Mouse (Mus musculus) liver, adult 2 months (tissue): ENCODE data around the gene Trpc2. TPM values are rescaled to one million over a fixed set of nuclear protein-coding genes. Genes with fewer than 3 reads are reported as not detected.
"Not testable (repeated sequence)": the region's sequence is repeated elsewhere in the genome, so short reads cannot be mapped to it uniquely, and the experiment has no call there.

Source experiments
- DNase-seq: peaks from one replicate; pipeline ENCODE4 v3.0.0-alpha.2; 2011; ENCODE audit warnings: low read depth, low spot score; ENCODE audit errors: extremely low read depth
- H3K27ac ChIP-seq: fragments of 200-500 bp; replicated peaks from 2 replicates; pipeline ENCODE4 v1.5.1; 2012; ENCODE audit warnings: low read depth, mild to moderate bottlenecking, control low read depth, inconsistent platforms, low read length; ENCODE audit not compliant: insufficient read depth
- H3K27me3 ChIP-seq: fragments of 200-500 bp; 2 replicates; pipeline ENCODE4 v1.6.1; 2012; ENCODE audit warnings: mild to moderate bottlenecking, moderate library complexity, low read length, inconsistent platforms; ENCODE audit not compliant: control insufficient read depth, insufficient read depth
- H3K36me3 ChIP-seq: fragments of 200-500 bp; 2 replicates; pipeline ENCODE4 v1.6.1; 2012; ENCODE audit warnings: low read length, inconsistent platforms; ENCODE audit not compliant: control insufficient read depth, insufficient read depth
- H3K4me1 ChIP-seq: fragments of 200-500 bp; 2 replicates; pipeline ENCODE4 v1.6.1; 2011; ENCODE audit warnings: low read length; ENCODE audit not compliant: control insufficient read depth, insufficient read depth
- H3K4me3 ChIP-seq: fragments of 200-500 bp; 2 replicates; pipeline ENCODE4 v1.5.1; 2011; ENCODE audit warnings: low read depth, mild to moderate bottlenecking, control low read depth, low read length, moderate library complexity; ENCODE audit not compliant: insufficient read depth
- H3K79me2 ChIP-seq: fragments of 200-500 bp; 2 replicates; pipeline ENCODE4 v1.6.1; 2012; ENCODE audit warnings: inconsistent platforms, mild to moderate bottlenecking, low read length, moderate library complexity; ENCODE audit not compliant: control insufficient read depth, insufficient read depth
- H3K9ac ChIP-seq: fragments of 200-500 bp; 2 replicates; pipeline ENCODE4 v1.6.1; 2012; ENCODE audit warnings: low read depth, mild to moderate bottlenecking, control low read depth, inconsistent platforms, low read length
- CTCF ChIP-seq: fragments of 200-500 bp; IDR thresholded peaks from 2 replicates; pipeline ENCODE4 v1.5.1; 2011; ENCODE audit warnings: low read depth, low read length, control low read depth
- POLR2A ChIP-seq: fragments of 200-500 bp; IDR thresholded peaks from 2 replicates; pipeline ENCODE4 v1.6.1; 2011; ENCODE audit warnings: low read length, control low read depth; ENCODE audit not compliant: insufficient read depth; ENCODE audit errors: extremely low read depth
- WGBS: fragments of 180-500 bp; shearing (Covaris S2); methylation state at CpG from one replicate; pipeline ENCODE4 v1.1.7; 2018; 5-methylcytosine and 5-hydroxymethylcytosine counted together
- polyA plus RNA-seq: library from polyadenylated mRNA; depleted of rRNA; stranded (reverse); fragments of >200 nt; gene quantifications from 2 replicates; pipeline ENCODE4 v1.2.3, GENCODE M21; 2012; rRNA removed
- total RNA-seq: library from RNA; depleted of rRNA; stranded (reverse); fragments of >200 nt; gene quantifications from 2 replicates; pipeline ENCODE4 v1.2.3, GENCODE M21; 2014; rRNA removed

Trpc2 gene
- total RNA-seq = 0.09 TPM in 1 of 2 replicates, not detected in the other
- polyA plus RNA-seq = 0.04 TPM in 1 of 2 replicates, not detected in the other

- Histone ChIP-seq H3K9ac (no peak within 1 kb of the TSS), H3K4me1 (no peaks in the 10 kb centered on the region), H3K27me3 (no peaks in the 10 kb centered on the region), H3K36me3 (peaks cover 16% of the 10 kb centered on the region; the same call in 1 of the 2 replicates), H3K4me3 (no peak within 1 kb of the TSS), H3K79me2 (no peaks in the 10 kb centered on the region), H3K27ac (no peak within 1 kb of the TSS)
- 85% methylated on average over 5 of the region's 5 CpGs for WGBS
- TF ChIP-seq POLR2A = no peak
- no peak for DNase-seq
These were observed at the start of gene Trpc2 for GRCm38 (mm10) chr7:102082816-102083215. TSS of gene Trpc2 (plus strand) at chr7:102083116.

- no peak for TF ChIP-seq CTCF
- TF ChIP-seq POLR2A = no peak
- peaks cover 48% of the 10 kb centered on the region for H3K36me3 ChIP-seq
- 90% methylated on average over 1 of the region's 1 CpGs for WGBS
- H3K9ac ChIP-seq = no peak overlapping the region
- H3K27me3 ChIP-seq = no peaks in the 10 kb centered on the region
- no peak for DNase-seq
- H3K27ac ChIP-seq = no peak overlapping the region
- no peak overlapping the region for H3K4me3 ChIP-seq
- no peaks in the 10 kb centered on the region for H3K79me2 ChIP-seq
- no peaks in the 10 kb centered on the region for H3K4me1 ChIP-seq
These were observed 48.0 kb upstream of the Trpc2 start for GRCm38 (mm10) chr7:102034904-102035303.

DNA sequence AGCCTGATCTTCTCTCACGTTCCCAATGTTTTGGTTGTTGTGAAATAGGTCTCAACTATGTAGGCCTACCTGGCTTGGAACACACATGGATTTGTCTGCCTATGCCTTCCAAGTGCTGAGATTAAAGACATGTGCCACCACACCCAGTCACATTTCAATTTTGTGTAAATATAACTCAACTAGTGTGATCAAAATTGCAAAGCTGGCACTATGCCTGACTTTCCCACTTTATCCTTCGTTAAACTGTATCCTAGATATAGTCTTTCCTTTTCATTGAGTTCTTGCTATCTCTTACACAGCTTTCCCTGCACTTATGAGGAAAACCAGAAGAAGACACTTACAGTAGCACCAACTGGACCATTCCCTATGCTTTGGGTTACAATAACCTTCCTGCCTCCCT, 47.4 kb upstream of the Trpc2 start:
- H3K9ac ChIP-seq = no peak overlapping the region
- TF ChIP-seq CTCF (no peak), POLR2A (no peak)
- WGBS = 50% methylated on average over 2 of the region's 2 CpGs
- H3K79me2 ChIP-seq = no peaks in the 10 kb centered on the region
- no peak overlapping the region for H3K4me3 ChIP-seq
- H3K27ac ChIP-seq = no peak overlapping the region
- no peaks in the 10 kb centered on the region for H3K27me3 ChIP-seq
- H3K4me1 ChIP-seq = no peaks in the 10 kb centered on the region
- DNase-seq = no peak
- peaks cover 48% of the 10 kb centered on the region for H3K36me3 ChIP-seq

DNA sequence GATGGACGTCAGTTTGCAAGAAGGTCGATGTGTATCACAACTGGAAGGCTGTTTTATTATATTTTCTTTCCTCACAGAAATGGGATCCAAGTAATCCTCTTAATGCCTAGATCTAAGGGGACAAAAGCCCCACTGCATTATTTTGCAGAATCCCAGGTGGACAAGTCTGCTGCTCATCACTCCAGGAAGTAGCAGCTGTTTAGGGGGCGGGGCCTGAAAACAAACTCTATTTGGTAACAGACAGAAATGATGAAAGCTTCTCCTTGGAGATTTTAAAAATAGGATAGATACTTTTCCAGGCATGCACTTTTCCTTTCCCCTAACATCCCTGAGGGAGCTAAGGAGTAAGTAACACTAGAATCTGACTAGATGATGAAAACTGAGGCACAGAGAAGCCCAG, 45.6 kb upstream of the Trpc2 start:
- no peak for TF ChIP-seq CTCF
- no peak for TF ChIP-seq POLR2A
- Histone ChIP-seq H3K27ac (no peak overlapping the region), H3K4me3 (no peak overlapping the region), H3K9ac (no peak overlapping the region), H3K79me2 (no peaks in the 10 kb centered on the region), H3K36me3 (peaks cover 46% of the 10 kb centered on the region), H3K4me1 (no peaks in the 10 kb centered on the region), H3K27me3 (no peaks in the 10 kb centered on the region)
- 95% methylated on average over 3 of the region's 3 CpGs for WGBS
- DNase-seq = no peak

DNA sequence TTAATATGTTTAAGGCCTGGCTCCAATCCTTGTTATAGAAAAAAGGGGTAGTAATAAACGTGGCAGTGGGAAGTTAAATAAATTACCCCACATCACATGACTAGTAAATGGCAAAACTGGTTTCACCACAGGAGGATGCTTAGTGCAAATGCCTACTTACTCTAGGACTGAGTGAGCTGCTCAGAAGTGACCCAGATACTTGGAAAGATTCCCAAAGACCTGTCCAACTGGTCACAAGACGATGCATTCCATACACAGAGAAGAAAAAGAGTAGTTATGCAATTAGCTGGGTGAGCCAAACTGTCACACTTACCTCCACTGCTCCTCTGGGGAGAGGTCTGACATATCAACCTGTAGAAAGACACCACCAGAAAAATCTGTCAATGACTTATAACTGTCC, 40.6 kb upstream of the Trpc2 start:
- H3K4me1 ChIP-seq = no peaks in the 10 kb centered on the region
- peaks cover 27% of the 10 kb centered on the region for H3K36me3 ChIP-seq
- H3K27me3 ChIP-seq = no peaks in the 10 kb centered on the region
- H3K4me3 ChIP-seq = no peak overlapping the region
- no peak for TF ChIP-seq CTCF
- no peak for TF ChIP-seq POLR2A
- no peak overlapping the region for H3K9ac ChIP-seq
- H3K79me2 ChIP-seq = peaks cover 7% of the 10 kb centered on the region; the same call in 1 of the 2 replicates
- peak; percentile 28 for DNase-seq
- 42% methylated on average over 2 of the region's 2 CpGs for WGBS
- H3K27ac ChIP-seq = no peak overlapping the region

DNA sequence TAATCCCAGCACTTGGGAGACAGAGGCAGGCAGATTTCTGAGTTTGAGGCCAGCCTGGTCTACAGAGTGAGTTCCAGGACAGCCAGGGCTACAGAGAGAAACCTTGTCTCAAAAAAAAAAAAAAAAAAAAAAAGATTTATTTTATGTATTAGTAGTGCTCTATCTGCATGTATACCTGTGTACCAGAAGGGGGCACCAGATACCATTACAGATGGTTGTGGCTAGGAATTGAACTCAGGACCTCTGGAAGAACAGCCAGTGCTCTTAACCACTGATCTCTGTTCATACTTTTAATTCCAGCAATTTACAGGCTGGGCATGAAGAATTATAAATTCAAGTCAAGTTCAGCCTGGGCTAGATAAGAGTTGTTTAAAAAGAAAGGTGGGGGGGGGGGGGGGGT, 34.4 kb upstream of the Trpc2 start:
- peaks cover 12% of the 10 kb centered on the region; the same call in 1 of the 2 replicates for H3K79me2 ChIP-seq
- 0 out of 2 replicates have a peak, but pooled peaks have one; percentile 13 for TF ChIP-seq CTCF
- H3K4me3 ChIP-seq, H3K4me1 ChIP-seq, H3K27me3 ChIP-seq, H3K36me3 ChIP-seq, H3K9ac ChIP-seq, H3K27ac ChIP-seq: not testable (repeated sequence)
- peak; percentile 35 for DNase-seq
